Mouse (Mus musculus) C2C12 (cell line): ENCODE data around the gene Tmco4.

ENCODE experiments used
- CEBPB ChIP-seq: IDR thresholded peaks from one replicate; pipeline ENCODE4 v1.6.1; 2011; ENCODE audit warnings: low read depth, mild to moderate bottlenecking, control low read depth, moderate library complexity
- CTCF ChIP-seq: IDR thresholded peaks from one replicate; pipeline ENCODE4 v1.5.1; 2011; ENCODE audit not compliant: control insufficient read depth, insufficient read depth, insufficient read length
- FOSL1 ChIP-seq: IDR thresholded peaks from one replicate; pipeline ENCODE4 v1.8.0; 2011; ENCODE audit warnings: mild to moderate bottlenecking, low read length; ENCODE audit not compliant: poor library complexity, insufficient read depth, severe bottlenecking
- MAX ChIP-seq: IDR thresholded peaks from one replicate; pipeline ENCODE4 v1.6.1; 2011; ENCODE audit warnings: mild to moderate bottlenecking, control low read depth
- MYOD1 ChIP-seq: IDR thresholded peaks from one replicate; pipeline ENCODE4 v1.6.1; 2011; ENCODE audit warnings: low read depth; ENCODE audit not compliant: control insufficient read depth, insufficient read length
- MYOG ChIP-seq: IDR thresholded peaks from one replicate; pipeline ENCODE4 v1.6.1; 2011; ENCODE audit not compliant: control insufficient read depth, insufficient read length; ENCODE audit errors: extremely low read depth
- USF1 ChIP-seq: IDR thresholded peaks from one replicate; pipeline ENCODE4 v1.6.1; 2011; ENCODE audit warnings: low read depth, mild to moderate bottlenecking, control low read depth, moderate library complexity

DNA sequence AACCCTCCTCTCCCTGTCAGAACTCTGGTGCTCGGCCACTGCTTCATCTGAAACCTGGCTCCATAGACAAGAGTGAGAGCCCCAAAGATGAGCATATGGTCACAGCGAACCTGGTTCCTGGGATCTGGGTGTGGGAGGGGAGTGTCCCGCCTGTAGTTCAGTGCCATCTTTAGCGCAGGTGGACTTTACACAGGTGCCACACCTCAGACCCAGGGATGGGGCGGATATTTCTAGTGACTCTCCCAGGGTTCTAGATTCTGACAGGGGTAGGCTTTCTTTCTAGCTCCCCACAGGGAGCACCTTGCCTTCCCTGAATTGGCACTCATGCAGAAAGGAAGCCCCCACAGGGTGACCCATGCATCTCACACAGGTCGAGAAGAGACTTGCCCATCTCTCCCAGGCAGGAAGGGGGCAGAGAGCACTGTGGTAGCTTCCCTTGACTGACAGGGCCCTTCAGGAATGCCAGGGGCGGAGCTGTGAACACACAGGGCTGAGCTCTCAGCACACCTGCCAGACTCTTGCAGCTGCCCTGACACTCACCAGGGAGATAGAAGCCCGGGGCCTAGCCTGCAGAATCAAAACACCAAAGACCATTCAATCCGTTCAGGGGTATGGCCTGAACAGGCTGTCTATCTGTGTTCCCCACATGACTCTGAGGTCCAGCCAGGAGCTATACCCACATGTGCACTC lies 116.4 kb downstream of the Tmco4 start:
- TF ChIP-seq CTCF (no peak), USF1 (no peak), MYOD1 (no peak), MAX (no peak), CEBPB (no peak), MYOG (no peak), FOSL1 (no peak)
